In genomic region chr13:113046211-113046883, GRCm38 (mm10) we compare ENCODE assay signal across 9 mouse cellular contexts. TPM values are rescaled to one million over a fixed set of nuclear protein-coding genes. Genes with fewer than 3 reads are reported as not detected.
DNase-seq lines count a peak whose midpoint lies in the region; ATAC-seq lines count a peak whose summit lies in the region.
"Had no signal": no experiment of that assay in that cellular context is flagged by ENCODE, and none has a peak within 500 bp of the region (broad histone marks: within the 10 kb centered on the region; RNA-seq: fewer than 3 reads in every experiment).

TSS of gene Gpx8 (minus strand) at chr13:113046410.

- no peaks in the 10 kb centered on the region; the same call in 1 of the 2 replicates for H3K4me1 ChIP-seq in intestine, embryonic 16.5 days (ENCODE audit: control insufficient read depth, insufficient read depth, low read length)
- peaks cover 7% of the 10 kb centered on the region for H3K4me1 ChIP-seq in limb, embryonic 12.5 days (replicated peaks)
- peaks cover 7% of the 10 kb centered on the region; the same call in 1 of the 2 replicates for H3K4me1 ChIP-seq in midbrain, embryonic 12.5 days

- WGBS in intestine, embryonic 16.5 days: 4% methylated on average over 21 of the region's 21 CpGs
- WGBS in limb, embryonic 12.5 days: 6% methylated on average over 21 of the region's 21 CpGs
- whole genome bisulfite sequencing in midbrain, embryonic 12.5 days: 6% methylated on average over 21 of the region's 21 CpGs

- H3K9me3 ChIP-seq in intestine, embryonic 16.5 days (ENCODE audit: control insufficient read depth, low read length): no peaks in the 10 kb centered on the region
- H3K9me3 ChIP-seq in limb, embryonic 12.5 days: no peaks in the 10 kb centered on the region
- H3K9me3 ChIP-seq in midbrain, embryonic 12.5 days: no peaks in the 10 kb centered on the region
- H3K9me3 ChIP-seq: G1E had no signal

- H3K27ac ChIP-seq in intestine, embryonic 16.5 days (ENCODE audit: low read length): peak within 1 kb of the TSS; percentile 45
- H3K27ac ChIP-seq in limb, embryonic 12.5 days: peak within 1 kb of the TSS; percentile 81
- no peak within 1 kb of the TSS for H3K27ac ChIP-seq in midbrain, embryonic 12.5 days (replicated peaks)

- H3K4me2 ChIP-seq in intestine, embryonic 16.5 days (ENCODE audit: low read depth, low read length): peak within 1 kb of the TSS; percentile 48
- peak within 1 kb of the TSS; percentile 71 for H3K4me2 ChIP-seq in limb, embryonic 12.5 days
- H3K4me2 ChIP-seq in midbrain, embryonic 12.5 days (replicated peaks): peak within 1 kb of the TSS; percentile 60

- peak within 1 kb of the TSS; percentile 55 for H3K4me3 ChIP-seq in intestine, embryonic 16.5 days (ENCODE audit: low read length)
- H3K4me3 ChIP-seq in limb, embryonic 12.5 days (replicated peaks): peak within 1 kb of the TSS; percentile 57
- peak within 1 kb of the TSS; percentile 52 for H3K4me3 ChIP-seq in midbrain, embryonic 12.5 days

- ATAC-seq in granulocyte monocyte progenitor cell, adult 5-6 weeks (replicated peaks; ENCODE audit: poor library complexity, severe bottlenecking): peak; percentile 53
- ATAC-seq in intestine, embryonic 16.5 days: peak; percentile 93
- peak; percentile 86; the same call in 1 of the 2 replicates for ATAC-seq in limb, embryonic 12.5 days (ENCODE audit: insufficient number of reproducible peaks, insufficient read depth, low FRiP score, low TSS enrichment, low read depth)
- ATAC-seq in midbrain, embryonic 12.5 days (ENCODE audit: low FRiP score, low read depth): peak; percentile 90

- peak; percentile 66 to 77 for DNase-seq in cerebellum, postnatal 10 days
- no peak for DNase-seq in cerebellum, adult 18-20 months
- peak; percentile 92 for DNase-seq in embryo, embryonic 10.5 days (ENCODE audit: low spot score)
- peak; percentile 29 for DNase-seq in splenic B cell, adult 2 months (ENCODE audit: low read depth, low spot score)

- H3K36me3 ChIP-seq in intestine, embryonic 16.5 days (ENCODE audit: control insufficient read depth, insufficient read depth, low read length): peaks cover 5% of the 10 kb centered on the region; the same call in 1 of the 2 replicates
- peaks cover 25% of the 10 kb centered on the region for H3K36me3 ChIP-seq in limb, embryonic 12.5 days
- 0 out of 2 replicates have a peak, but pooled peaks cover 6% of the 10 kb centered on the region for H3K36me3 ChIP-seq in midbrain, embryonic 12.5 days
- H3K36me3 ChIP-seq in splenic B cell, adult 2 months (ENCODE audit: control insufficient read depth, insufficient read depth, low read length, poor library complexity, severe bottlenecking): no peaks in the 10 kb centered on the region
- H3K36me3 ChIP-seq: G1E had no signal

- H3K9ac ChIP-seq in intestine, embryonic 16.5 days (ENCODE audit: low read depth, low read length): peak within 1 kb of the TSS; percentile 67
- peak within 1 kb of the TSS; percentile 63 for H3K9ac ChIP-seq in limb, embryonic 12.5 days (replicated peaks)
- peak within 1 kb of the TSS; percentile 53 for H3K9ac ChIP-seq in midbrain, embryonic 12.5 days (replicated peaks)

- H3K27me3 ChIP-seq in intestine, embryonic 16.5 days (replicated peaks; ENCODE audit: control insufficient read depth, insufficient read depth, low read length): no peaks in the 10 kb centered on the region
- H3K27me3 ChIP-seq in limb, embryonic 12.5 days: no peaks in the 10 kb centered on the region
- no peaks in the 10 kb centered on the region for H3K27me3 ChIP-seq in midbrain, embryonic 12.5 days
- H3K27me3 ChIP-seq in splenic B cell, adult 2 months (ENCODE audit: control insufficient read depth, insufficient read depth, low read length, poor library complexity, severe bottlenecking): no peaks in the 10 kb centered on the region

RNA-seq across cellular contexts. Expression of gene Gpx8, which starts in this region (rescaled TPM):
- not detected in 2 replicates for total RNA-seq in granulocyte monocyte progenitor cell, adult 5-6 weeks (2014; fragmentation: Nextera tagmentation)
- total RNA-seq in granulocyte monocyte progenitor cell, adult 5-6 weeks (2017): not detected in 2 replicates
- polyA plus RNA-seq in intestine, embryonic 16.5 days (2015; fragmentation: Nextera tagmentation; extraction: Ambion mirVana): 80.4 and 91.0 TPM in 2 replicates
- 141 and 152 TPM in 2 replicates for polyA plus RNA-seq in limb, embryonic 12.5 days (2016; fragmentation: Nextera tagmentation; extraction: Ambion mirVana)
- 97.4 and 102 TPM in 2 replicates for polyA plus RNA-seq in midbrain, embryonic 12.5 days (2016; fragmentation: Nextera tagmentation; extraction: Ambion mirVana)
- polyA plus RNA-seq: G1E had no signal

Comparison
In these comparisons a context has a peak if more than half of its experiments do, and no peak if none do; other contexts are left out.
1. DNase-seq: peak in cerebellum, postnatal 10 days (2 of 2), embryo, embryonic 10.5 days (single experiment) and splenic B cell, adult 2 months (single experiment); none in cerebellum, adult 18-20 months (0 of 2).
2. Peak in ATAC-seq in granulocyte monocyte progenitor cell, adult 5-6 weeks; RNA of the gene not detected or under 1 TPM.
3. Peak in every context shown above with its lines, with median percentiles within 50 percentile points of each other: ATAC-seq, H3K4me2 ChIP-seq, H3K4me3 ChIP-seq and H3K9ac ChIP-seq.